Mouse (Mus musculus) adrenal gland, adult 8-10 months (tissue): ENCODE measurements around the gene Srrm4. TPM values are rescaled to one million over a fixed set of nuclear protein-coding genes. Genes with fewer than 3 reads are reported as not detected.

Experiments
- DNase-seq: peaks from one replicate; pipeline ENCODE4 v3.0.0; 2022
- total RNA-seq, 4 experiments: library from RNA; stranded (reverse); gene quantifications; 2 replicates each; pipeline ENCODE4 v1.2.4; 2022

Srrm4 gene
- total RNA-seq, 4 experiments from 2014 or later: 1.3 to 2.7 (median 2.3) TPM

- no peak for DNase-seq
Measured at GRCm38 (mm10) chr5:116489621-116490020, 102.0 kb downstream of the Srrm4 start.

- no peak for DNase-seq
Measured at GRCm38 (mm10) chr5:116486135-116486534, 105.5 kb downstream of the Srrm4 start.

- peak; percentile 49 for DNase-seq
Measured at GRCm38 (mm10) chr5:116485069-116485468, 106.5 kb downstream of the Srrm4 start.

GRCm38 (mm10) chr5:116484236-116484635, 107.4 kb downstream of the Srrm4 start:
- DNase-seq: no peak

- DNase-seq: no peak
Measured at GRCm38 (mm10) chr5:116478607-116479371, 112.8 kb downstream of the Srrm4 start.

GRCm38 (mm10) chr5:116476006-116476405, 115.6 kb downstream of the Srrm4 start:
- no peak for DNase-seq

- no peak for DNase-seq
Measured at GRCm38 (mm10) chr5:116461354-116462042, 130.1 kb downstream of the Srrm4 start.

GRCm38 (mm10) chr5:116459970-116460369, 131.6 kb downstream of the Srrm4 start:
- no peak for DNase-seq

- DNase-seq: no peak
Measured at GRCm38 (mm10) chr5:116457791-116458190, 133.8 kb downstream of the Srrm4 start.

- DNase-seq: no peak
Measured at GRCm38 (mm10) chr5:116456796-116457515, 134.7 kb downstream of the Srrm4 start.

- DNase-seq: peak; percentile 71
Measured at GRCm38 (mm10) chr5:116453401-116453851, 138.2 kb downstream of the Srrm4 start.

- peak; percentile 75 for DNase-seq
Measured at GRCm38 (mm10) chr5:116450901-116451300, 140.7 kb downstream of the Srrm4 start.

- DNase-seq: no peak
Measured at GRCm38 (mm10) chr5:116449522-116450225, 141.9 kb downstream of the Srrm4 start.

- DNase-seq: no peak
Measured at GRCm38 (mm10) chr5:116448409-116449191, 143.0 kb downstream of the Srrm4 start.

- no peak for DNase-seq
Measured at GRCm38 (mm10) chr5:116447821-116448350, 143.7 kb downstream of the Srrm4 start.

GRCm38 (mm10) chr5:116446552-116446951, 145.1 kb downstream of the Srrm4 start:
- DNase-seq: no peak

- no peak for DNase-seq
Measured at GRCm38 (mm10) chr5:116445634-116446367, 145.8 kb downstream of the Srrm4 start.

- DNase-seq: no peak
Measured at GRCm38 (mm10) chr5:116444517-116444916, 147.1 kb downstream of the Srrm4 start.

- no peak for DNase-seq
Measured at GRCm38 (mm10) chr5:116443459-116443940, 148.1 kb downstream of the Srrm4 start.

GRCm38 (mm10) chr5:116442697-116443458, 148.7 kb downstream of the Srrm4 start:
- DNase-seq: no peak
